Mouse (Mus musculus) stomach, embryonic 16.5 days (tissue): Measurements from ENCODE around the gene Rsph10b. TPM values are rescaled to one million over a fixed set of nuclear protein-coding genes. Genes with fewer than 3 reads are reported as not detected.

Experiments
- ATAC-seq: fragments of 200-750 bp; cut with Nextera tagmentation; 2 replicates; pipeline ENCODE4 v1.8.0; 2017; ENCODE audit warnings: moderate number of reproducible peaks, moderate TSS enrichment; ENCODE audit not compliant: insufficient read depth, low FRiP score
- H3K27ac ChIP-seq: fragments of 300-500 bp; sonication (generic); 2 replicates; pipeline ENCODE4 v1.5.1; 2014; ENCODE audit warnings: low read length
- H3K27me3 ChIP-seq: fragments of 300-500 bp; sonication (generic); 2 replicates; pipeline ENCODE4 v1.6.1; 2014; ENCODE audit warnings: low read length, control low read depth, mixed read lengths; ENCODE audit not compliant: control insufficient read depth, insufficient read depth
- H3K36me3 ChIP-seq: fragments of 300-500 bp; sonication (generic); 2 replicates; pipeline ENCODE4 v1.6.1; 2014; ENCODE audit warnings: low read length; ENCODE audit not compliant: control insufficient read depth, insufficient read depth
- H3K4me1 ChIP-seq: fragments of 300-500 bp; sonication (generic); 2 replicates; pipeline ENCODE4 v1.6.1; 2014; ENCODE audit warnings: low read length, control low read depth, mixed read lengths; ENCODE audit not compliant: control insufficient read depth, insufficient read depth
- H3K4me2 ChIP-seq: fragments of 300-500 bp; sonication (generic); 2 replicates; pipeline ENCODE4 v1.6.1; 2014; ENCODE audit warnings: low read depth, low read length, mixed read lengths
- H3K4me3 ChIP-seq: fragments of 300-500 bp; sonication (generic); replicated peaks from 2 replicates; pipeline ENCODE4 v1.5.1; 2014; ENCODE audit warnings: mild to moderate bottlenecking, low read length
- H3K9ac ChIP-seq: fragments of 300-500 bp; sonication (generic); 2 replicates; pipeline ENCODE4 v1.6.1; 2014; ENCODE audit warnings: low read length
- H3K9me3 ChIP-seq: fragments of 300-500 bp; sonication (generic); replicated peaks from 2 replicates; pipeline ENCODE4 v1.6.1; 2016; ENCODE audit warnings: low read length, control low read depth; ENCODE audit not compliant: control insufficient read depth
- WGBS: fragments of 180-500 bp; shearing (Covaris S2); extraction: QIAGEN DNeasy Blood & Tissue Kit; methylation state at CpG from one replicate; pipeline ENCODE4 v1.1.7; 2014; 5-methylcytosine and 5-hydroxymethylcytosine counted together
- polyA plus RNA-seq: library from polyadenylated mRNA; unstranded; fragments of >200 nt; fragmentation: Nextera tagmentation; extraction: Ambion mirVana; gene quantifications from 2 replicates; pipeline ENCODE4 v1.2.1, GENCODE M21; 2015

The Rsph10b gene
- polyA plus RNA-seq, result 0.45 and 0.94 TPM in 2 replicates

GRCm38 (mm10) chr5:143932831-143933230 lies at the start of gene Rsph10b:
Gene Rsph10b (plus strand): TSS chr5:143933035.
- WGBS, result 20% methylated on average over 8 of the region's 8 CpGs
- Histone ChIP-seq H3K9me3 (no peaks in the 10 kb centered on the region), H3K4me2 (no peak within 1 kb of the TSS), H3K36me3 (0 out of 2 replicates have a peak, but pooled peaks cover 8% of the 10 kb centered on the region), H3K27ac (no peak within 1 kb of the TSS), H3K4me3 (no peak within 1 kb of the TSS), H3K4me1 (no peaks in the 10 kb centered on the region), H3K9ac (no peak within 1 kb of the TSS), H3K27me3 (no peaks in the 10 kb centered on the region)
- no peak for ATAC-seq

GRCm38 (mm10) chr5:143885274-143885673 lies 47.6 kb upstream of the Rsph10b start:
- H3K36me3 ChIP-seq, result peaks cover 63% of the 10 kb centered on the region
- no peak for ATAC-seq
- no peaks in the 10 kb centered on the region for H3K4me1 ChIP-seq
- no peaks in the 10 kb centered on the region for H3K9me3 ChIP-seq
- H3K4me3 ChIP-seq, result no peak overlapping the region
- no peak overlapping the region for H3K4me2 ChIP-seq
- H3K27me3 ChIP-seq, result no peaks in the 10 kb centered on the region
- WGBS, result 96% methylated on average over 3 of the region's 3 CpGs
- H3K9ac ChIP-seq, result no peak overlapping the region
- no peak overlapping the region for H3K27ac ChIP-seq

- H3K4me1 ChIP-seq, result no peaks in the 10 kb centered on the region
Observed at GRCm38 (mm10) chr5:143890741-143891140, 42.1 kb upstream of the Rsph10b start.

GRCm38 (mm10) chr5:143892255-143892886 lies 40.5 kb upstream of the Rsph10b start:
- H3K36me3 ChIP-seq, result peaks cover 29% of the 10 kb centered on the region
- no peak overlapping the region for H3K9ac ChIP-seq
- H3K27me3 ChIP-seq, result no peaks in the 10 kb centered on the region
- WGBS, result 71% methylated on average over 9 of the region's 9 CpGs
- H3K4me1 ChIP-seq, result no peaks in the 10 kb centered on the region
- no peak overlapping the region for H3K27ac ChIP-seq
- no peak overlapping the region for H3K4me2 ChIP-seq
- H3K9me3 ChIP-seq, result no peaks in the 10 kb centered on the region
- no peak for ATAC-seq
- no peak overlapping the region for H3K4me3 ChIP-seq

More at GRCm38 (mm10) chr5:143890741-143891140, 42.1 kb upstream of the Rsph10b start:
- 67% methylated on average over 6 of the region's 6 CpGs for WGBS
- Histone ChIP-seq H3K27me3 (no peaks in the 10 kb centered on the region), H3K9ac (no peak overlapping the region), H3K9me3 (no peaks in the 10 kb centered on the region), H3K4me3 (no peak overlapping the region), H3K4me2 (no peak overlapping the region), H3K36me3 (peaks cover 38% of the 10 kb centered on the region), H3K27ac (no peak overlapping the region)
- ATAC-seq, result no peak

- no peaks in the 10 kb centered on the region for H3K27me3 ChIP-seq
- no peak overlapping the region for H3K9ac ChIP-seq
- H3K4me2 ChIP-seq, result no peak overlapping the region
- no peak overlapping the region for H3K4me3 ChIP-seq
- no peak for ATAC-seq
- H3K9me3 ChIP-seq, result no peaks in the 10 kb centered on the region
- H3K36me3 ChIP-seq, result peaks cover 23% of the 10 kb centered on the region
- H3K4me1 ChIP-seq, result no peaks in the 10 kb centered on the region
- no peak overlapping the region for H3K27ac ChIP-seq
- 61% methylated on average over 5 of the region's 5 CpGs for WGBS
Observed at GRCm38 (mm10) chr5:143893396-143893795, 39.4 kb upstream of the Rsph10b start.

- H3K9ac ChIP-seq, result no peak within 1 kb of the TSS
- no peak within 1 kb of the TSS for H3K4me3 ChIP-seq
- 84% methylated on average over 14 of the region's 14 CpGs for WGBS
- no peak within 1 kb of the TSS for H3K4me2 ChIP-seq
- no peak for ATAC-seq
- H3K9me3 ChIP-seq, result no peaks in the 10 kb centered on the region
- no peak within 1 kb of the TSS for H3K27ac ChIP-seq
- no peaks in the 10 kb centered on the region for H3K4me1 ChIP-seq
- H3K27me3 ChIP-seq, result no peaks in the 10 kb centered on the region
- peaks cover 19% of the 10 kb centered on the region for H3K36me3 ChIP-seq
Observed at GRCm38 (mm10) chr5:143897635-143898330, 35.1 kb upstream of the Rsph10b start, which contains the start of gene Ankrd61. Gene Ankrd61 (minus strand): TSS chr5:143897685.

- no peak overlapping the region for H3K4me2 ChIP-seq
- no peaks in the 10 kb centered on the region for H3K27me3 ChIP-seq
- H3K9me3 ChIP-seq, result no peaks in the 10 kb centered on the region
- H3K27ac ChIP-seq, result no peak overlapping the region
- 82% methylated on average over 3 of the region's 3 CpGs for WGBS
- no peak overlapping the region for H3K4me3 ChIP-seq
- H3K4me1 ChIP-seq, result no peaks in the 10 kb centered on the region
- peaks cover 37% of the 10 kb centered on the region for H3K36me3 ChIP-seq
- ATAC-seq, result no peak
- H3K9ac ChIP-seq, result no peak overlapping the region
Observed at GRCm38 (mm10) chr5:143902111-143902510, 30.7 kb upstream of the Rsph10b start.

- 77% methylated on average over 4 of the region's 4 CpGs for whole genome bisulfite sequencing
- H3K9me3 ChIP-seq, result no peaks in the 10 kb centered on the region
- no peak overlapping the region for H3K4me3 ChIP-seq
- peaks cover 11% of the 10 kb centered on the region; the same call in 1 of the 2 replicates for H3K4me1 ChIP-seq
- H3K4me2 ChIP-seq, result no peak overlapping the region
- peaks cover 34% of the 10 kb centered on the region for H3K36me3 ChIP-seq
- no peaks in the 10 kb centered on the region for H3K27me3 ChIP-seq
- H3K27ac ChIP-seq, result no peak overlapping the region
- H3K9ac ChIP-seq, result no peak overlapping the region
- no peak for ATAC-seq
Observed at GRCm38 (mm10) chr5:143903813-143904212, 29.0 kb upstream of the Rsph10b start.

GRCm38 (mm10) chr5:143906429-143906828 lies 26.4 kb upstream of the Rsph10b start:
- Histone ChIP-seq H3K4me2 (no peak overlapping the region), H3K4me3 (no peak overlapping the region), H3K36me3 (peaks cover 32% of the 10 kb centered on the region), H3K27ac (no peak overlapping the region), H3K27me3 (no peaks in the 10 kb centered on the region), H3K9me3 (no peaks in the 10 kb centered on the region), H3K9ac (no peak overlapping the region), H3K4me1 (peaks cover 19% of the 10 kb centered on the region)
- ATAC-seq, result no peak
- whole genome bisulfite sequencing, result 81% methylated on average over 8 of the region's 8 CpGs
